Mouse (Mus musculus) intestine, embryonic 16.5 days (tissue): Measurements from ENCODE around the gene Gm20909. TPM values are rescaled to one million over a fixed set of nuclear protein-coding genes. Genes with fewer than 3 reads are reported as not detected.
"Not testable (repeated sequence)": the region's sequence is repeated elsewhere in the genome, so short reads cannot be mapped to it uniquely, and the experiment has no call there.

Experiments
- ATAC-seq: fragments of 200-750 bp; cut with Nextera tagmentation; 2 replicates; pipeline ENCODE4 v1.8.0; 2017; ENCODE audit warnings: moderate TSS enrichment, moderate library complexity
- H3K27ac ChIP-seq: fragments of 300-500 bp; sonication (generic); 2 replicates; pipeline ENCODE4 v1.5.1; 2014; ENCODE audit warnings: mild to moderate bottlenecking, low read length
- H3K27me3 ChIP-seq: fragments of 300-500 bp; sonication (generic); replicated peaks from 2 replicates; pipeline ENCODE4 v1.6.1; 2014; ENCODE audit warnings: low read length, control low read depth, mixed read lengths; ENCODE audit not compliant: control insufficient read depth, insufficient read depth
- H3K36me3 ChIP-seq: fragments of 300-500 bp; sonication (generic); 2 replicates; pipeline ENCODE4 v1.6.1; 2014; ENCODE audit warnings: low read length, control low read depth; ENCODE audit not compliant: control insufficient read depth, insufficient read depth
- H3K4me1 ChIP-seq: fragments of 300-500 bp; sonication (generic); 2 replicates; pipeline ENCODE4 v1.6.1; 2014; ENCODE audit warnings: low read length, control low read depth, mixed read lengths; ENCODE audit not compliant: control insufficient read depth, insufficient read depth
- H3K4me2 ChIP-seq: fragments of 300-500 bp; sonication (generic); 2 replicates; pipeline ENCODE4 v1.6.1; 2014; ENCODE audit warnings: low read depth, low read length, control low read depth
- H3K4me3 ChIP-seq: fragments of 300-500 bp; sonication (generic); 2 replicates; pipeline ENCODE4 v1.5.1; 2014; ENCODE audit warnings: mild to moderate bottlenecking, low read length
- H3K9ac ChIP-seq: fragments of 300-500 bp; sonication (generic); 2 replicates; pipeline ENCODE4 v1.6.1; 2014; ENCODE audit warnings: low read depth, low read length
- H3K9me3 ChIP-seq: fragments of 300-500 bp; sonication (generic); 2 replicates; pipeline ENCODE4 v1.6.1; 2016; ENCODE audit warnings: low read length, control low read depth; ENCODE audit not compliant: control insufficient read depth
- WGBS: fragments of 180-500 bp; shearing (Covaris S2); extraction: QIAGEN DNeasy Blood & Tissue Kit; methylation state at CpG from one replicate; pipeline ENCODE4 v1.1.7; 2014; 5-methylcytosine and 5-hydroxymethylcytosine counted together
- polyA plus RNA-seq: library from polyadenylated mRNA; unstranded; fragments of >200 nt; fragmentation: Nextera tagmentation; extraction: Ambion mirVana; gene quantifications from 2 replicates; pipeline ENCODE4 v1.2.1, GENCODE M21; 2015

Gene Gm20909
- not detected in 2 replicates for polyA plus RNA-seq

DNA sequence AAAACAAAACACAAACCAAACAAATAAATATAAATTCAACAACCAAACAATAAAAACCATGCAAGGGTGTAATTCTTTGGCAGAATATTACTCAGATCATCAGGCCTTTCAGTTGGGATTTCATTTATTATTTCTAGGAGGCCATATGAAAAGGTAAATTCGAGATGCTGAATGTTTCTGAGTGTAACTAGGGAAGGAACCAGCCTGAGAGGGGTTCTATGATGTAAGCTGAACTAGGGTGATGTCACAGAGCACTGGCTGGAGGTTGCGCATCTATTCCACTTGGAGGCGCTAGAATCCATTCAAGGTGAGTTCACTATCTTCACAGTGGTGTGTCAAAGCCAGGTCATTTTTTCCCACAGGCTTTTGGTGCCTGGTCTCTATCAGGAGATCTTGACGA, at the start of gene Gm20909:
Gm20909 (plus strand) TSS at position 301 of the 400 bp plus-strand sequence.
- not testable (repeated sequence) for H3K36me3 ChIP-seq, H3K4me1 ChIP-seq, H3K27ac ChIP-seq, H3K9me3 ChIP-seq, H3K27me3 ChIP-seq, H3K9ac ChIP-seq, H3K4me2 ChIP-seq, H3K4me3 ChIP-seq, ATAC-seq
- WGBS = no CpG with 5 or more reads among the region's 4 CpGs

Other genes starting within 250 kb of the Gm20909 start
- not detected in 2 replicates for gene Gm29866, start 170.9 kb upstream of the Gm20909 start, polyA plus RNA-seq
- not detected in 2 replicates for gene Gm20865, start 77.0 kb downstream of the Gm20909 start, polyA plus RNA-seq